Mouse (Mus musculus): ENCODE results near the gene Hoxc13. TPM values are rescaled to one million over a fixed set of nuclear protein-coding genes. Genes with fewer than 3 reads are reported as not detected.

Hoxc13 gene
- polyA plus RNA-seq, 1 experiment from 2014 or later = not detected

GRCm38 (mm10) chr15:102975034-102975433 is 54.1 kb downstream of the Hoxc13 start:
- no peaks in the 10 kb centered on the region for H3K36me3 ChIP-seq (ENCODE audit: control insufficient read depth, insufficient read depth, low read length)
- WGBS = 6% methylated on average over 7 of the region's 7 CpGs
- no peaks in the 10 kb centered on the region for H3K9me3 ChIP-seq (ENCODE audit: control insufficient read depth, low read length)
- DNase-seq (ENCODE audit: low spot score) (no peak), ATAC-seq (replicated peaks; ENCODE audit: low FRiP score) (no peak)
- H3K27ac ChIP-seq (ENCODE audit: low read depth, low read length) = no peak overlapping the region
- H3K4me1 ChIP-seq (replicated peaks; ENCODE audit: control insufficient read depth, insufficient read depth, low read length) = no peaks in the 10 kb centered on the region
- H3K9ac ChIP-seq (ENCODE audit: low read depth, low read length) = no peak overlapping the region
- H3K27me3 ChIP-seq (replicated peaks; ENCODE audit: control insufficient read depth, insufficient read depth, low read length) = peaks cover 100% of the 10 kb centered on the region
- no peak overlapping the region for H3K4me3 ChIP-seq (ENCODE audit: low read depth, low read length)
- no peak overlapping the region for H3K4me2 ChIP-seq

- ATAC-seq (replicated peaks; ENCODE audit: low FRiP score) (no peak), DNase-seq (ENCODE audit: low spot score) (peak; percentile 42)
- H3K4me1 ChIP-seq (replicated peaks; ENCODE audit: control insufficient read depth, insufficient read depth, low read length) = no peaks in the 10 kb centered on the region
- H3K36me3 ChIP-seq (ENCODE audit: control insufficient read depth, insufficient read depth, low read length) = no peaks in the 10 kb centered on the region
- no peak overlapping the region for H3K4me2 ChIP-seq
- 3% methylated on average over 21 of the region's 21 CpGs for WGBS
- no peak overlapping the region for H3K9ac ChIP-seq (ENCODE audit: low read depth, low read length)
- no peak overlapping the region for H3K4me3 ChIP-seq (ENCODE audit: low read depth, low read length)
- no peak overlapping the region for H3K27ac ChIP-seq (ENCODE audit: low read depth, low read length)
- H3K9me3 ChIP-seq (ENCODE audit: control insufficient read depth, low read length) = no peaks in the 10 kb centered on the region
- peaks cover 100% of the 10 kb centered on the region for H3K27me3 ChIP-seq (replicated peaks; ENCODE audit: control insufficient read depth, insufficient read depth, low read length)
Observed at GRCm38 (mm10) chr15:102975688-102976111, 54.8 kb downstream of the Hoxc13 start.

GRCm38 (mm10) chr15:102976171-102976570 is 55.3 kb downstream of the Hoxc13 start, which contains the start of gene Hoxc9:
Gene Hoxc9 (plus strand): TSS chr15:102976439.
- no peak for DNase-seq (ENCODE audit: low spot score)
- 4% methylated on average over 17 of the region's 20 CpGs for WGBS
- Histone ChIP-seq H3K4me1 (replicated peaks; ENCODE audit: control insufficient read depth, insufficient read depth, low read length) (no peaks in the 10 kb centered on the region), H3K27me3 (replicated peaks; ENCODE audit: control insufficient read depth, insufficient read depth, low read length) (peaks cover 100% of the 10 kb centered on the region), H3K9me3 (ENCODE audit: control insufficient read depth, low read length) (no peaks in the 10 kb centered on the region), H3K4me3 (ENCODE audit: low read depth, low read length) (0 out of 2 replicates have a peak within 1 kb of the TSS, but pooled peaks have one; percentile 1), H3K9ac (ENCODE audit: low read depth, low read length) (no peak within 1 kb of the TSS), H3K4me2 (peak within 1 kb of the TSS; percentile 13; the same call in 1 of the 2 replicates), H3K36me3 (ENCODE audit: control insufficient read depth, insufficient read depth, low read length) (no peaks in the 10 kb centered on the region), H3K27ac (ENCODE audit: low read depth, low read length) (no peak within 1 kb of the TSS)
- ATAC-seq (replicated peaks; ENCODE audit: low FRiP score) = no peak

- Histone ChIP-seq H3K9ac (ENCODE audit: low read depth, low read length) (no peak overlapping the region), H3K27ac (ENCODE audit: low read depth, low read length) (no peak overlapping the region), H3K4me2 (peak overlapping the region; percentile 13; the same call in 1 of the 2 replicates), H3K4me3 (ENCODE audit: low read depth, low read length) (0 out of 2 replicates have a peak overlapping the region, but pooled peaks have one; percentile 1), H3K36me3 (ENCODE audit: control insufficient read depth, insufficient read depth, low read length) (no peaks in the 10 kb centered on the region), H3K27me3 (replicated peaks; ENCODE audit: control insufficient read depth, insufficient read depth, low read length) (peaks cover 100% of the 10 kb centered on the region), H3K9me3 (ENCODE audit: control insufficient read depth, low read length) (no peaks in the 10 kb centered on the region), H3K4me1 (replicated peaks; ENCODE audit: control insufficient read depth, insufficient read depth, low read length) (peaks cover 3% of the 10 kb centered on the region)
- ATAC-seq (replicated peaks; ENCODE audit: low FRiP score) = no peak
- peak; percentile 38 for DNase-seq (ENCODE audit: low spot score)
- WGBS = 2% methylated on average over 37 of the region's 37 CpGs
Observed at GRCm38 (mm10) chr15:102976631-102977422, 55.9 kb downstream of the Hoxc13 start.

- no peaks in the 10 kb centered on the region for H3K9me3 ChIP-seq (ENCODE audit: control insufficient read depth, low read length)
- 3% methylated on average over 16 of the region's 16 CpGs for WGBS
- no peaks in the 10 kb centered on the region for H3K36me3 ChIP-seq (ENCODE audit: control insufficient read depth, insufficient read depth, low read length)
- peaks cover 100% of the 10 kb centered on the region for H3K27me3 ChIP-seq (replicated peaks; ENCODE audit: control insufficient read depth, insufficient read depth, low read length)
- H3K4me1 ChIP-seq (replicated peaks; ENCODE audit: control insufficient read depth, insufficient read depth, low read length) = peaks cover 4% of the 10 kb centered on the region
- no peak overlapping the region for H3K27ac ChIP-seq (ENCODE audit: low read depth, low read length)
- H3K4me2 ChIP-seq = peak overlapping the region; percentile 13; the same call in 1 of the 2 replicates
- no peak for DNase-seq (ENCODE audit: low spot score)
- H3K4me3 ChIP-seq (ENCODE audit: low read depth, low read length) = 0 out of 2 replicates have a peak overlapping the region, but pooled peaks have one; percentile 1
- no peak for ATAC-seq (replicated peaks; ENCODE audit: low FRiP score)
- no peak overlapping the region for H3K9ac ChIP-seq (ENCODE audit: low read depth, low read length)
Observed at GRCm38 (mm10) chr15:102977423-102977974, 56.6 kb downstream of the Hoxc13 start.

Small RNA genes within 50 kb of the gene (microRNA-seq; reads per million reads assigned to microRNA genes)
- 86.9 reads per million, percentile 47 among the genes with 10 or more reads in this experiment for gene Mir196a-2 (ENCODE audit: borderline number of aligned reads)

Other genes starting within 250 kb of the Hoxc13 start
- gene Atp5g2, start 248.8 kb upstream of the Hoxc13 start, polyA plus RNA-seq (2014; fragmentation: Nextera tagmentation; extraction: Ambion mirVana) = 60.2 and 74.2 TPM in 2 replicates
- 15.0 and 16.2 TPM in 2 replicates for gene Calcoco1, start 198.9 kb upstream of the Hoxc13 start, polyA plus RNA-seq (2014; fragmentation: Nextera tagmentation; extraction: Ambion mirVana)
- gene Hoxc12, start 15.7 kb downstream of the Hoxc13 start, polyA plus RNA-seq (2014; fragmentation: Nextera tagmentation; extraction: Ambion mirVana) = not detected in 2 replicates
- not detected in 2 replicates for gene Hoxc11, start 33.3 kb downstream of the Hoxc13 start, polyA plus RNA-seq (2014; fragmentation: Nextera tagmentation; extraction: Ambion mirVana)
- 0.18 and 0.43 TPM in 2 replicates for gene Hoxc10, start 45.7 kb downstream of the Hoxc13 start, polyA plus RNA-seq (2014; fragmentation: Nextera tagmentation; extraction: Ambion mirVana)
- gene Hoxc5, start 46.3 kb downstream of the Hoxc13 start, polyA plus RNA-seq (2014; fragmentation: Nextera tagmentation; extraction: Ambion mirVana) = 4.1 and 5.3 TPM in 2 replicates
- gene Hoxc9, start 55.3 kb downstream of the Hoxc13 start, polyA plus RNA-seq (2014; fragmentation: Nextera tagmentation; extraction: Ambion mirVana) = 0.22 and 0.49 TPM in 2 replicates
- gene Hoxc8, start 69.5 kb downstream of the Hoxc13 start, polyA plus RNA-seq (2014; fragmentation: Nextera tagmentation; extraction: Ambion mirVana) = 1.3 and 1.9 TPM in 2 replicates
- 1.3 and 1.5 TPM in 2 replicates for gene Hoxc6, start 77.2 kb downstream of the Hoxc13 start, polyA plus RNA-seq (2014; fragmentation: Nextera tagmentation; extraction: Ambion mirVana)
- gene Hoxc4, start 97.8 kb downstream of the Hoxc13 start, polyA plus RNA-seq (2014; fragmentation: Nextera tagmentation; extraction: Ambion mirVana) = 5.9 and 6.2 TPM in 2 replicates
- gene Smug1, start 246.0 kb downstream of the Hoxc13 start, polyA plus RNA-seq (2014; fragmentation: Nextera tagmentation; extraction: Ambion mirVana) = 12.8 and 13.3 TPM in 2 replicates